Mouse (Mus musculus) activated CD4-positive, CD25-positive, alpha-beta regulatory T cell, adult 4 months (primary cell): ENCODE measurements around the gene Slc4a8. TPM values are rescaled to one million over a fixed set of nuclear protein-coding genes. Genes with fewer than 3 reads are reported as not detected.

Experiments used
- ATAC-seq: one replicate; pipeline ENCODE4 v1.8.0; 2017
- polyA plus RNA-seq, 2 experiments: library from polyadenylated mRNA; unstranded; fragments of 100-300 nt; shearing (Covaris generic); gene quantifications; one replicate each; pipeline ENCODE4 v1.2.1; 2017

The Slc4a8 gene
- polyA plus RNA-seq: 10 to 100 TPM in 1 of 2 experiments, 1 to 10 TPM in 1; 8.6 to 10.2 TPM

- peak; percentile 86 for ATAC-seq
Observed at GRCm38 (mm10) chr15:100761419-100762185, at the start of gene Slc4a8. TSS of gene Slc4a8 (plus strand) at chr15:100761747.

- no peak for ATAC-seq
Observed at GRCm38 (mm10) chr15:100714470-100714869, 47.1 kb upstream of the Slc4a8 start.

- ATAC-seq: no peak
Observed at GRCm38 (mm10) chr15:100715399-100715993, 46.1 kb upstream of the Slc4a8 start.

GRCm38 (mm10) chr15:100717933-100718332, 43.6 kb upstream of the Slc4a8 start:
- ATAC-seq: no peak

GRCm38 (mm10) chr15:100718572-100718971, 43.0 kb upstream of the Slc4a8 start:
- ATAC-seq: no peak

- ATAC-seq: no peak
Observed at GRCm38 (mm10) chr15:100719217-100719616, 42.3 kb upstream of the Slc4a8 start.

GRCm38 (mm10) chr15:100720066-100720465, 41.5 kb upstream of the Slc4a8 start:
- ATAC-seq: peak; percentile 92

GRCm38 (mm10) chr15:100721445-100721844, 40.1 kb upstream of the Slc4a8 start:
- no peak for ATAC-seq

GRCm38 (mm10) chr15:100722026-100722425, 39.5 kb upstream of the Slc4a8 start:
- no peak for ATAC-seq

- no peak for ATAC-seq
Observed at GRCm38 (mm10) chr15:100722564-100722963, 39.0 kb upstream of the Slc4a8 start.

GRCm38 (mm10) chr15:100723505-100723904, 38.0 kb upstream of the Slc4a8 start:
- peak; percentile 29 for ATAC-seq

- no peak for ATAC-seq
Observed at GRCm38 (mm10) chr15:100726721-100727120, 34.8 kb upstream of the Slc4a8 start.

- peak; percentile 20 for ATAC-seq
Observed at GRCm38 (mm10) chr15:100727834-100728233, 33.7 kb upstream of the Slc4a8 start.

GRCm38 (mm10) chr15:100728586-100728985, 33.0 kb upstream of the Slc4a8 start:
- ATAC-seq: no peak

GRCm38 (mm10) chr15:100729281-100729985, 32.1 kb upstream of the Slc4a8 start, which contains the start of gene Galnt6:
TSS of gene Galnt6 (minus strand) at chr15:100729376.
- ATAC-seq: no peak

GRCm38 (mm10) chr15:100731081-100731480, 30.5 kb upstream of the Slc4a8 start:
- no peak for ATAC-seq

GRCm38 (mm10) chr15:100732580-100732979, 29.0 kb upstream of the Slc4a8 start:
- peak; percentile 90 for ATAC-seq

- ATAC-seq: no peak
Observed at GRCm38 (mm10) chr15:100735095-100735952, 26.2 kb upstream of the Slc4a8 start.

GRCm38 (mm10) chr15:100735953-100736300, 25.6 kb upstream of the Slc4a8 start:
- no peak for ATAC-seq

GRCm38 (mm10) chr15:100737667-100738066, 23.9 kb upstream of the Slc4a8 start:
- ATAC-seq: no peak

- ATAC-seq: no peak
Observed at GRCm38 (mm10) chr15:100738351-100738781, 23.2 kb upstream of the Slc4a8 start.

GRCm38 (mm10) chr15:100739442-100739841, 22.1 kb upstream of the Slc4a8 start:
- ATAC-seq: no peak
